Mouse (Mus musculus): Measurements from ENCODE around the gene Serpina5. TPM values are rescaled to one million over a fixed set of nuclear protein-coding genes. Genes with fewer than 3 reads are reported as not detected.

Serpina5 gene
- polyA plus RNA-seq, 1 experiment, result 0.05 TPM

GRCm38 (mm10) chr12:104064532-104064931, 36.4 kb upstream of the Serpina5 start:
- WGBS, result 32% methylated on average over 4 of the region's 4 CpGs
- Histone ChIP-seq H3K4me3 (ENCODE audit: control insufficient read depth, insufficient read depth, low read length) (no peak overlapping the region), H3K36me3 (ENCODE audit: control insufficient read depth, insufficient read depth, low read length) (no peaks in the 10 kb centered on the region), H3K27me3 (ENCODE audit: control insufficient read depth, insufficient read depth, low read length) (no peaks in the 10 kb centered on the region), H3K27ac (ENCODE audit: control insufficient read depth, insufficient read depth, low read length) (no peak overlapping the region), H3K4me1 (replicated peaks; ENCODE audit: control insufficient read depth, insufficient read depth, low read length) (peaks cover 5% of the 10 kb centered on the region)
- DNase-seq, result no peak
- TF ChIP-seq CTCF (IDR thresholded peaks at IDR 0.05; ENCODE audit: borderline replicate concordance, control insufficient read depth, extremely low read depth, insufficient read depth, low read length, poor library complexity), result no peak

DNA sequence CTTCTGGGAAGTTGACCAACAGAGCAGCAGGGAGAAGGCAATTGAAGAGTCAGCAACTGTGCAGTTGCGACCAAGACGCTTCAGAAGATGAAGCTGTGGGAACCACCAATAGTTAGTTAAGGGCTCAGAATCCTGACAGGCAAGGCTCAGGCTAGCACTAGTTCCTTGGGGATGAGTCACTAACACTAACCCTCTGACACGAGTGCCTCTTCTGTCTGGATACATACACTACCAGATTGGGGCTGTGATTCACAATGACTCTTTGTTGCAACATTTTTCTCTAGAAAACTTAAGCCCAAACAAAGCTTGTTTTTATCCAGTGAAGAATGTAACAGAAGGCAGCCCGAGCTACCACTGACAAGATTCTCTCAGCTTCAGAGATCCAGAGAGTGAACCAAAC, 35.9 kb upstream of the Serpina5 start:
- Histone ChIP-seq H3K4me1 (replicated peaks; ENCODE audit: control insufficient read depth, insufficient read depth, low read length) (peaks cover 5% of the 10 kb centered on the region), H3K4me3 (ENCODE audit: control insufficient read depth, insufficient read depth, low read length) (no peak overlapping the region), H3K36me3 (ENCODE audit: control insufficient read depth, insufficient read depth, low read length) (no peaks in the 10 kb centered on the region), H3K27me3 (ENCODE audit: control insufficient read depth, insufficient read depth, low read length) (no peaks in the 10 kb centered on the region), H3K27ac (ENCODE audit: control insufficient read depth, insufficient read depth, low read length) (no peak overlapping the region)
- WGBS, result 88% methylated on average over 4 of the region's 4 CpGs
- no peak for TF ChIP-seq POLR2A (IDR thresholded peaks at IDR 0.05; ENCODE audit: control insufficient read depth, extremely low read depth, insufficient read depth, low read length, poor library complexity)
- TF ChIP-seq CTCF (IDR thresholded peaks at IDR 0.05; ENCODE audit: borderline replicate concordance, control insufficient read depth, extremely low read depth, insufficient read depth, low read length, poor library complexity), result no peak
- no peak for DNase-seq

GRCm38 (mm10) chr12:104066241-104066640, 34.7 kb upstream of the Serpina5 start:
- 46% methylated on average over 8 of the region's 8 CpGs for WGBS
- no peak overlapping the region for H3K27ac ChIP-seq (ENCODE audit: control insufficient read depth, insufficient read depth, low read length)

DNA sequence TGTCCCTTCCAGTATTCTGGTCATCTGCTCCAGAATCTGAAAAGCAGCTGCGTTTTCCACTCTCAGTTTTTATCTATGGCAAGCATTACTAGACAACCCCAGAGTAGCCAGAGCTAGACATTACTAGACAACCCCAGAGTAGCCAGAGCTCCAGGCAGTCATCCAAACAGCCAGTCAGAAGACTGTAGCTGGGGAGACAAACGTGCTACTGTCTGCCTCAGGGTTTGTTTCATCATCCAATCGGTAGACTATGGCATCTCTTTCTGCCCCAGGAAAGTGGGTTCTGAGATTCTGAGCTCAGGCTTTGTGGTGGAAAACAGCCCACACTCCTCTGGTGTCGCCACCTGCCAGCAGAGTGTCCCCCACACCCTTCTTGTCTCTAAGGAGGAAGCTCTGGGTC, 33.4 kb upstream of the Serpina5 start:
- TF ChIP-seq POLR2A (IDR thresholded peaks at IDR 0.05; ENCODE audit: control insufficient read depth, extremely low read depth, insufficient read depth, low read length, poor library complexity), result no peak
- TF ChIP-seq CTCF (IDR thresholded peaks at IDR 0.05; ENCODE audit: borderline replicate concordance, control insufficient read depth, extremely low read depth, insufficient read depth, low read length, poor library complexity), result no peak
- no peak overlapping the region for H3K4me3 ChIP-seq (ENCODE audit: control insufficient read depth, insufficient read depth, low read length)
- WGBS, result 3% methylated on average over 4 of the region's 4 CpGs

More at GRCm38 (mm10) chr12:104066241-104066640, 34.7 kb upstream of the Serpina5 start:
- Histone ChIP-seq H3K27me3 (ENCODE audit: control insufficient read depth, insufficient read depth, low read length) (no peaks in the 10 kb centered on the region), H3K4me3 (ENCODE audit: control insufficient read depth, insufficient read depth, low read length) (no peak overlapping the region), H3K4me1 (replicated peaks; ENCODE audit: control insufficient read depth, insufficient read depth, low read length) (peaks cover 5% of the 10 kb centered on the region), H3K36me3 (ENCODE audit: control insufficient read depth, insufficient read depth, low read length) (no peaks in the 10 kb centered on the region)
- peak; percentile 34 for DNase-seq
- TF ChIP-seq POLR2A (IDR thresholded peaks at IDR 0.05; ENCODE audit: control insufficient read depth, extremely low read depth, insufficient read depth, low read length, poor library complexity) (no peak), CTCF (IDR thresholded peaks at IDR 0.05; ENCODE audit: borderline replicate concordance, control insufficient read depth, extremely low read depth, insufficient read depth, low read length, poor library complexity) (no peak)

DNA sequence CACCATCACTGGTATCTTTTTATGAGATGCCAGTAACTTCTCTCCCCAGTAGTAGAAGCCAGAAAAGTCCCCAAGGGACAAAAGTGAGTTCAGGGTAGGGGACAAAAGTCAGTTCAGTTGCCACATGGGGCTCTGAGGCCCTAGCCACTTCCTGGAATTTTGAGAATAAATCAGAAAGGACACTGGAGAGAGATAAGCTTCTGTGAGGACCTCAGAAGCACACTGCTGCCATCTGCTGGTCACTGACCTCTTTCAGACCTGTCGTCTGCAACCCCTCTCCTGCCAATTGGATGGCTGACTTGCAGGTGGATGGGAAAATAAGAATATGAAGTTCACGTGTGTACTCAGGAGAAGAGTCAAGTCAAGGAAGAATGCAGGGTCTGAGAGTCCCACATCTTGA, 31.3 kb upstream of the Serpina5 start:
- Histone ChIP-seq H3K4me3 (ENCODE audit: control insufficient read depth, insufficient read depth, low read length) (no peak overlapping the region), H3K27ac (ENCODE audit: control insufficient read depth, insufficient read depth, low read length) (no peak overlapping the region), H3K27me3 (ENCODE audit: control insufficient read depth, insufficient read depth, low read length) (no peaks in the 10 kb centered on the region), H3K4me1 (replicated peaks; ENCODE audit: control insufficient read depth, insufficient read depth, low read length) (no peaks in the 10 kb centered on the region; the same call in 1 of the 2 replicates), H3K36me3 (ENCODE audit: control insufficient read depth, insufficient read depth, low read length) (no peaks in the 10 kb centered on the region)
- TF ChIP-seq POLR2A (IDR thresholded peaks at IDR 0.05; ENCODE audit: control insufficient read depth, extremely low read depth, insufficient read depth, low read length, poor library complexity) (no peak), CTCF (IDR thresholded peaks at IDR 0.05; ENCODE audit: borderline replicate concordance, control insufficient read depth, extremely low read depth, insufficient read depth, low read length, poor library complexity) (no peak; the same call in 1 of the 2 replicates)
- peak; percentile 33 for DNase-seq
- 5% methylated on average over 2 of the region's 2 CpGs for WGBS

More for the DNA sequence above, 33.4 kb upstream of the Serpina5 start:
- H3K4me1 ChIP-seq (replicated peaks; ENCODE audit: control insufficient read depth, insufficient read depth, low read length), result no peaks in the 10 kb centered on the region; the same call in 1 of the 2 replicates
- no peak for DNase-seq
- H3K27me3 ChIP-seq (ENCODE audit: control insufficient read depth, insufficient read depth, low read length), result no peaks in the 10 kb centered on the region
- H3K27ac ChIP-seq (ENCODE audit: control insufficient read depth, insufficient read depth, low read length), result no peak overlapping the region
- H3K36me3 ChIP-seq (ENCODE audit: control insufficient read depth, insufficient read depth, low read length), result no peaks in the 10 kb centered on the region

- TF ChIP-seq POLR2A (IDR thresholded peaks at IDR 0.05; ENCODE audit: control insufficient read depth, extremely low read depth, insufficient read depth, low read length, poor library complexity), result no peak
- TF ChIP-seq CTCF (IDR thresholded peaks at IDR 0.05; ENCODE audit: borderline replicate concordance, control insufficient read depth, extremely low read depth, insufficient read depth, low read length, poor library complexity), result no peak
- Histone ChIP-seq H3K4me3 (ENCODE audit: control insufficient read depth, insufficient read depth, low read length) (no peak overlapping the region), H3K27me3 (ENCODE audit: control insufficient read depth, insufficient read depth, low read length) (no peaks in the 10 kb centered on the region), H3K36me3 (ENCODE audit: control insufficient read depth, insufficient read depth, low read length) (no peaks in the 10 kb centered on the region), H3K4me1 (replicated peaks; ENCODE audit: control insufficient read depth, insufficient read depth, low read length) (no peaks in the 10 kb centered on the region; the same call in 1 of the 2 replicates), H3K27ac (ENCODE audit: control insufficient read depth, insufficient read depth, low read length) (no peak overlapping the region)
- WGBS, result 47% methylated on average over 1 of the region's 1 CpGs
- no peak for DNase-seq
Observed at GRCm38 (mm10) chr12:104071708-104072107, 29.2 kb upstream of the Serpina5 start.

GRCm38 (mm10) chr12:104072286-104072685, 28.6 kb upstream of the Serpina5 start:
- TF ChIP-seq POLR2A (IDR thresholded peaks at IDR 0.05; ENCODE audit: control insufficient read depth, extremely low read depth, insufficient read depth, low read length, poor library complexity) (no peak), CTCF (IDR thresholded peaks at IDR 0.05; ENCODE audit: borderline replicate concordance, control insufficient read depth, extremely low read depth, insufficient read depth, low read length, poor library complexity) (no peak)
- WGBS, result 87% methylated on average over 5 of the region's 5 CpGs
- H3K4me1 ChIP-seq (replicated peaks; ENCODE audit: control insufficient read depth, insufficient read depth, low read length), result no peaks in the 10 kb centered on the region; the same call in 1 of the 2 replicates
- H3K27ac ChIP-seq (ENCODE audit: control insufficient read depth, insufficient read depth, low read length), result no peak overlapping the region
- no peak for DNase-seq
- H3K4me3 ChIP-seq (ENCODE audit: control insufficient read depth, insufficient read depth, low read length), result no peak overlapping the region
- H3K27me3 ChIP-seq (ENCODE audit: control insufficient read depth, insufficient read depth, low read length), result no peaks in the 10 kb centered on the region
- H3K36me3 ChIP-seq (ENCODE audit: control insufficient read depth, insufficient read depth, low read length), result no peaks in the 10 kb centered on the region

Measured in thymus, adult 2 months (tissue).